Mouse (Mus musculus) heart, postnatal 0 days (tissue): ENCODE results near the gene Phlpp2. TPM values are rescaled to one million over a fixed set of nuclear protein-coding genes. Genes with fewer than 3 reads are reported as not detected.
"Not testable (repeated sequence)": the region's sequence is repeated elsewhere in the genome, so short reads cannot be mapped to it uniquely, and the experiment has no call there.

Experiments
- ATAC-seq: fragments of 200-750 bp; cut with Nextera tagmentation; 2 replicates; pipeline ENCODE4 v1.8.0; 2017; ENCODE audit warnings: low read depth, moderate number of reproducible peaks, moderate library complexity; ENCODE audit not compliant: insufficient read depth
- DNase-seq: peaks from one replicate; pipeline ENCODE4 v3.0.0-alpha.2; 2016; ENCODE audit warnings: low spot score
- H3K27ac ChIP-seq: fragments of 300-500 bp; sonication (generic); 2 replicates; pipeline ENCODE4 v1.5.1; 2014; ENCODE audit warnings: low read depth, mild to moderate bottlenecking
- H3K27me3 ChIP-seq: fragments of 300-500 bp; sonication (generic); 2 replicates; pipeline ENCODE4 v1.6.1; 2014; ENCODE audit warnings: low read length, mixed read lengths; ENCODE audit not compliant: control insufficient read depth, insufficient read depth
- H3K36me3 ChIP-seq: fragments of 300-500 bp; sonication (generic); replicated peaks from 2 replicates; pipeline ENCODE4 v1.6.1; 2014; ENCODE audit warnings: low read length, mixed read lengths; ENCODE audit not compliant: control insufficient read depth, insufficient read depth
- H3K4me1 ChIP-seq: fragments of 300-500 bp; sonication (generic); 2 replicates; pipeline ENCODE4 v1.6.1; 2014; ENCODE audit warnings: antibody characterized with exemption; ENCODE audit not compliant: control insufficient read depth, insufficient read depth
- H3K4me2 ChIP-seq: fragments of 300-500 bp; sonication (generic); 2 replicates; pipeline ENCODE4 v1.6.1; 2014; ENCODE audit warnings: low read depth, mild to moderate bottlenecking, low read length, moderate library complexity
- H3K4me3 ChIP-seq: fragments of 300-500 bp; sonication (generic); 2 replicates; pipeline ENCODE4 v1.5.1; 2014; ENCODE audit warnings: low read depth, low read length
- H3K9ac ChIP-seq: fragments of 300-500 bp; sonication (generic); replicated peaks from 2 replicates; pipeline ENCODE4 v1.6.1; 2014; ENCODE audit warnings: low read depth, low read length, mixed read lengths
- H3K9me3 ChIP-seq: fragments of 300-500 bp; sonication (generic); replicated peaks from 2 replicates; pipeline ENCODE4 v1.6.1; 2016; ENCODE audit warnings: low read length; ENCODE audit not compliant: control insufficient read depth
- CTCF ChIP-seq: IDR thresholded peaks from 2 replicates; pipeline ENCODE4 v1.5.1; 2016; ENCODE audit warnings: antibody characterized with exemption, control low read depth, low read depth
- EP300 ChIP-seq: IDR thresholded peaks from 2 replicates; pipeline ENCODE4 v1.6.1; 2016; ENCODE audit warnings: antibody characterized with exemption, low read depth
- WGBS: fragments of 180-500 bp; shearing (Covaris S2); extraction: QIAGEN DNeasy Blood & Tissue Kit; methylation state at CpG from one replicate; pipeline ENCODE4 v1.1.7; 2014; 5-methylcytosine and 5-hydroxymethylcytosine counted together
- polyA plus RNA-seq: library from polyadenylated mRNA; unstranded; fragments of >200 nt; fragmentation: Nextera tagmentation; extraction: Ambion mirVana; gene quantifications from 2 replicates; pipeline ENCODE4 v1.2.1, GENCODE M21; 2015
- total RNA-seq: library from RNA; depleted of rRNA; stranded (reverse); fragments of >200 nt; gene quantifications from 2 replicates; pipeline ENCODE4 v1.2.3, GENCODE M21; 2014; ENCODE audit warnings: low replicate concordance

Gene Phlpp2
- total and polyA plus RNA-seq, 2 experiments from 2014 or later = 0.67 to 2.3 TPM

DNA sequence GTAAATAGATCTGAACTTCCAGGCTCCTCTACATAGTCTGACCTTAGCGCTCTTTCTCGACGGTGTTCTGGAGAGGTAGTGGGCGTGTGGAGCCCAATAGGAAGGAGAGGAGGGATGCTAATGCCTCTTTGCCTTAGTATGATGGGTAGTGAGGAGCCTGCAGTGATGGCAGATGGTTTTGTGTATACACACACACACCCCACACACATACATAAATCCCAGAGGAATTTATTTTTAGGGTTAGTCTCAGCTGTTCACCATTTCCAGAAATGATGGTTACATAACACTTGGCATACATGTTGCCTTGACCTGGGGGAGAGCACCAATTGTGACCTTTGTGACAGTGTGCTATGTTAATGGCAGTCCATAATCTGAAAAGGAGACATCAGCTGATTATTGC lies 2.8 kb upstream of the Phlpp2 start:
- H3K36me3 ChIP-seq = peaks cover 26% of the 10 kb centered on the region
- no peaks in the 10 kb centered on the region for H3K27me3 ChIP-seq
- no peak overlapping the region for H3K27ac ChIP-seq
- no peak overlapping the region for H3K9ac ChIP-seq
- H3K4me2 ChIP-seq = no peak overlapping the region
- H3K9me3 ChIP-seq = no peaks in the 10 kb centered on the region
- no peak overlapping the region for H3K4me3 ChIP-seq
- H3K4me1 ChIP-seq = peaks cover 7% of the 10 kb centered on the region; the same call in 1 of the 2 replicates
- TF ChIP-seq EP300 = no peak
- no peak for TF ChIP-seq CTCF
- 76% methylated on average over 4 of the region's 4 CpGs for WGBS
- no peak for ATAC-seq
- DNase-seq = no peak

DNA sequence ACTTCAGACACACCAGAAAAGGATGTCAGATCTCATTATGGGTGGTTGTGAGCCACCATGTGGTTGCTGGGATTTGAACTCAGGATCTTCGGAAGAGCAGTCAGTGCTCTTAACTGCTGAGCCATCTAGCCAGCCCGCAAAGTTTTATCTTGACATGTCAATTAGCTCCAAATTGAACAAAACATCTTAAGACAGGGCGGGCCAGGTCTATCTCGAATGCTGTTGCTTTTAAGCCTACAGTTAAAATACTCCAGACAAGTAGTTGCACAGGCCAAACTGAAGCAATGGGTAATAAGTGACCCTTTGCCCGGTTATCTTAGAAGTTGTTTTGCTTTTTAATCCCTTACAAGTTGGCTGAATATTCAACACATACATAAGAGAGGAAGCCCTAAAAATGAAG lies 1.7 kb upstream of the Phlpp2 start:
- Histone ChIP-seq H3K27ac (no peak overlapping the region), H3K36me3 (peaks cover 14% of the 10 kb centered on the region), H3K4me1 (peaks cover 7% of the 10 kb centered on the region; the same call in 1 of the 2 replicates), H3K9ac (no peak overlapping the region), H3K27me3 (no peaks in the 10 kb centered on the region), H3K9me3 (no peaks in the 10 kb centered on the region), H3K4me2 (no peak overlapping the region), H3K4me3 (no peak overlapping the region)
- DNase-seq = no peak
- WGBS = 82% methylated on average over 5 of the region's 5 CpGs
- ATAC-seq = no peak
- TF ChIP-seq CTCF (no peak), EP300 (no peak)

DNA sequence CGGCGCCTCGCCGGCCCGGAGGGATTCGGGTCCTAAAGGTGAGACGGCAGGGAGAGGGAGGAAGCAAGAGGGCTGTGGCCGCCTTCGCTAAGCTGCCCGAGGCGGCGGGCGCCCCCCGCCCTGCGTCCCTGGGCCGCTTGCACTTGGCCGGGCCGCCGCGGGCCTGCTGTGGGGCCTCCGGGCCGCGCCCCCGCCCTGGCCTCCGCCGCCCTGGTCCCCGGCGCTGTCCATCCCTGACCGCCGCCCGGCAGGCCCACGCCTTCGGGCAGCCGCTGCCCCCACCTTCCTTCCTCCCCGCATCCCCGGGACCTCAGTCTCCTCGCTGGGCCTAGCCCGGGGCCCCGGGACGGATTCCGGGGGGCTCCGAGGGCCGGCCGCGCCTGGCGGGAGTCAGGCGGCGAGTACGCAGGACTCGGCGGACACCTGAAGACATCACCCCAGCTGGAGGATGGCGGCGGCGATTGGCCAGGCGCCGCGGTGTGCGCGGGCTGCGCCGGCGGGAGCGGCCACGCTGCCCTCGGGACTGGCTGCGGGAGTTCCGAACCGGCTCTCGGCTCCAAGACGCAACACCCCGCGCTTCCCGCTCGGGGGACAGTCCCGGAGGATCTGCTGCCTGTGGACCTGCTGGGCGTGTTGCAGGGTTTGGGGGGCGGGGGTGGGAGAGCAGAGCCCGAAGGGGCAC lies 479 bp downstream of the Phlpp2 start:
- under 1% methylated on average over 55 of the region's 78 CpGs for WGBS
- DNase-seq = peak; percentile 30

DNA sequence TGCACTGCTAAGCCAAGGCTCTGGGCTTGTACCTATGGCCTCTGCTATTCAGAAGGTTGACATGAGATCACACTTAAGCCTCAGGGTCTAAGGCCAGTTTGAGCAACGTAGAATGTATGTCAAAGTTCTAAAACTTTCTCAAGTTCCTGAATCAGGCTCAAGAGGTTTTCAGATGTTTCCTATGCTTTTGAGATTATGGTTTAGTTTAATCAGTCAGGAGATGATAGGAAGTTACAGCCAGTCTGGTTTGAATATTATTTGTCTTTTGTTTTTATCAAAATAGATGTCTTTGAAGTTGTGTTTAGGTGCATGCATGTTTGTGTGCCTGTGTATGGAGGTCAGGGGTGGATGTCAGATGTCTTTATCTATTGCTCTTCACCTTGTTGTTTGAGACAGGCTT lies 2.7 kb downstream of the Phlpp2 start:
- no peaks in the 10 kb centered on the region for H3K27me3 ChIP-seq
- H3K9me3 ChIP-seq = no peaks in the 10 kb centered on the region
- no peak overlapping the region for H3K4me2 ChIP-seq
- no peaks in the 10 kb centered on the region for H3K36me3 ChIP-seq
- 82% methylated on average over 1 of the region's 1 CpGs for WGBS
- ATAC-seq (no peak), DNase-seq (no peak)
- H3K9ac ChIP-seq = no peak overlapping the region
- TF ChIP-seq CTCF (no peak), EP300 (no peak)
- peaks cover 7% of the 10 kb centered on the region; the same call in 1 of the 2 replicates for H3K4me1 ChIP-seq
- H3K4me3 ChIP-seq = no peak overlapping the region
- H3K27ac ChIP-seq = no peak overlapping the region

More for the DNA sequence above, 479 bp downstream of the Phlpp2 start:
- no peak for TF ChIP-seq CTCF
- no peak for TF ChIP-seq EP300
- peak overlapping the region; percentile 92 for H3K4me3 ChIP-seq
- no peaks in the 10 kb centered on the region for H3K36me3 ChIP-seq
- H3K4me2 ChIP-seq = peak overlapping the region; percentile 78
- peaks cover 7% of the 10 kb centered on the region; the same call in 1 of the 2 replicates for H3K4me1 ChIP-seq
- peak overlapping the region; percentile 87 for H3K9ac ChIP-seq
- H3K9me3 ChIP-seq = no peaks in the 10 kb centered on the region
- peak overlapping the region; percentile 78 for H3K27ac ChIP-seq
- H3K27me3 ChIP-seq = no peaks in the 10 kb centered on the region
- peak; percentile 76 for ATAC-seq

DNA sequence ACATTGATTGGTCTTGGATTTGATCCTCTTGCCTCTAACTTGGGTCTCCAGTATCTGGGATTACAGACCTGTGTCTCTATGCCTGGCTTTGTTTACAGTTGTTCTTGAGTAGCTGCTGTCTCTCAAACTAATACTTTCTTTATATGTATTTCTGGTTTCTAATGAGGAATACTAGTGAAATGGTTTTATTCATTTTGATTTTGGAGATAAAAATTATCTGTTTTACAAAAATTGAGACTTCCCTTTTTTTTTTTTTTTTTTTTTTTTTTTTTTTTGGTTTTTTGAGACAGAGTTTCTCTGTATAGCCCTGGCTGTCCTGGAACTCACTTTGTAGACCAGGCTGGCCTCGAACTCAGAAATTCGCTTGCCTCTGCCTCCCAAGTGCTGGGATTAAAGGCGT lies 5.5 kb downstream of the Phlpp2 start:
- peaks cover 14% of the 10 kb centered on the region; the same call in 1 of the 2 replicates for H3K36me3 ChIP-seq
- H3K4me3 ChIP-seq, DNase-seq, H3K9me3 ChIP-seq, ATAC-seq, H3K27me3 ChIP-seq, H3K4me1 ChIP-seq, H3K9ac ChIP-seq, H3K4me2 ChIP-seq, H3K27ac ChIP-seq: not testable (repeated sequence)
- 93% methylated on average over 3 of the region's 3 CpGs for WGBS
